Mouse (Mus musculus) c-Kit-positive CD71-positive TER-119-positive erythroid progenitor cells, embryonic 14.5 days (primary cell): ENCODE measurements around the gene Olfr1002.
"Not testable (repeated sequence)": the region's sequence is repeated elsewhere in the genome, so short reads cannot be mapped to it uniquely, and the experiment has no call there.

Experiments
- DNase-seq: peaks from one replicate; pipeline ENCODE4 v3.0.0-alpha.2; 2013; ENCODE audit warnings: low spot score

The Olfr1002 gene

DNA sequence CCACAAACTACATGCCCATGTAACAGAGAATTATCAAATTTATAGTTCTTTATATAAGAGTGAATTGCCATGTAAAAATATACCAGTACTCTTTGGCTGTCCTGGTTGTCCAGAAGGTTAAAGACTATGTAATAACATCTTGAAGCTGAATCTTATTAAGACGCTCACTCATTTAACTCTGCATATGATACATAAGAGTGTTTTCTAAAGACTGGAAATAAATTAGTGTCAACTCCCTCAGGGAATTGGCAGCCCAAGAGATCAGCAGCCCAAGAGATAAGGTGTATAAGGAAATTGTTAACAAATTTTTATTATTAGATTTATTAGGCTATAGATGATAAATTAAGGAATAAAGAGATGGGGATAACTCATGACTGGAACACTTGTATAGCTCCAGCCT lies at the start of gene Olfr1002:
Gene Olfr1002 (minus strand): TSS at position 101 of the 400 bp plus-strand sequence.
- no peak for DNase-seq

DNA sequence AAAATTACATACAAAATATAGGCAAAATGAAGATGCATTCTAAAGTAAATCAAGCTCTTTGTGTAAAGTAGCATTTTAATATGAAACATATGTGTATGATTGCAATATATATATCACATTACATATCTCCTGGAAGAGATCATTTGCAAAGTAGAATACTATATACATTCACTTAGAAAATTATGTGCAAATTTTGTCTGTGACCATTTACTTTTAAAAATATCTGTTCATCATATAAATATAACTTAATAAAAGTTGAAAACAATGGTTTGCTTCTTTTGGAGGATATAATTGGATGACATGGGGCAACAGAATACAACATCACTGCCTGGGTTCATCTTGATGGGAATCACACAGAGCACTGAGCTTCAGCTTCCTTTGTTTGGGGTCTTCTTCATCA lies 38.6 kb upstream of the Olfr1002 start, which contains the start of gene Olfr1008:
Gene Olfr1008 (plus strand): TSS at position 301 of the 400 bp plus-strand sequence.
- no peak for DNase-seq

DNA sequence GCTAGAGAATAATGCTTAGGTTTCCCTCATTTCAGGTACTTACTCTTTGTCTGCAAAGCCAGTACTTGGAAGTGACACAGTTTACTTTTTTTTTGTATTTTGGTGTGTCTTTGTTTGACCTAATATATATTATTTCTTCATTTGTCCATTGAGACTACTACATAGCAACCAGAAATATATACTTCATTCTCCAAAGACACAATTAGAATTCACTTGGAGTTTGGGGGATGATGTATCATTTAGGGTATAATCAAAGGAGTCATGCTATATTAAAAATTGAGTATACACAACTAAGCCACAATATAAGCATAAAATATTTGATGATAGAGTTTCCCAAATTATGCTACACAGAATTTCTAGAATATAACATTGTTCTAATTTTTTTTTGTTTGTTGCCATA lies 28.2 kb upstream of the Olfr1002 start, which contains the start of gene Olfr1006:
Gene Olfr1006 (minus strand): TSS at position 101 of the 400 bp plus-strand sequence.
- DNase-seq, result no peak

DNA sequence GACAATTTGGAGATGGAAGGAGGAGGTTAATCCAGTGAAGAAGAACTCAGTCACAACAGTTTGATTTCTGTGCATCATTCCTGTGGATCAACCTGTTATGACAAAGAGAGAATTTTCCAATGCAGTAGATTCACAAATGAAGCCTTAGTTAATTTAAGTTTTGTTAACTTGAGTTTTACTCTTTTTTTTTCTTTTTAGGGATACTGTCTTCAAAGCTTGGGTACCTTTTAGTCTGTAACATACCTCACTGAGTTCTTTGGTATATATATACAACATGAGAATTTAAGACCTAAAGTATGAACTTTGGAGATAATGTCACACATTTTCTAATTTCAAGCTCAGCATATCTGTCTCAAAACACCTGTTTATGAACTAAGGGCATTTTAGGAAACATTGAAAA lies 13.9 kb upstream of the Olfr1002 start, which contains the start of gene Olfr154:
Gene Olfr154 (minus strand): TSS at position 101 of the 400 bp plus-strand sequence.
- DNase-seq, result not testable (repeated sequence)

DNA sequence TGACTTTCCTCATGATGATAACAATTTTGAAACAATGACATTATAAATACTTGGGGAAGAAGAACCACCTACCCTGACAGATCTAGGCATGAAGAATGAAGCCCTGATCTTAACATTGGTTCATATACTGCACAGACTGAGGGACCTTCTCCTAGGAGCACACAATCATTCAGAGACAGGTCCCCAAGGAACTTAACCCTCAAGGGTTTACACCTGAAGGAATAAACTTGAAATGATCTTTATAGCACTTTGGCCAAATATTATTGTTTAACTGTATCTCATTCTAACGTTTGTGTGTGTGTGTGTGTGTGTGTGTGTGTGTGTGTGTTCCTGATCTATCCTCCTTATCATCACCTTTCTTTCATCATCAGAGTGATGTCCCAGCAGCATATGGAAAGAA lies 38.7 kb downstream of the Olfr1002 start, which contains the start of gene Olfr1000:
Gene Olfr1000 (minus strand): TSS at position 101 of the 400 bp plus-strand sequence.
- no peak for DNase-seq
